Mouse (Mus musculus) MEL (cell line): ENCODE data around the gene Olfr263. TPM values are rescaled to one million over a fixed set of nuclear protein-coding genes. Genes with fewer than 3 reads are reported as not detected.
"Not testable (repeated sequence)": the region's sequence is repeated elsewhere in the genome, so short reads cannot be mapped to it uniquely, and the experiment has no call there.

Experiments used
- DNase-seq: peaks from one replicate; pipeline ENCODE4 v3.0.0; 2011; ENCODE audit warnings: low read depth, low spot score
- H3K27ac ChIP-seq: 2 replicates; pipeline ENCODE4 v1.5.1; 2012; ENCODE audit warnings: low read depth, mild to moderate bottlenecking, control low read depth, low read length, moderate library complexity; ENCODE audit not compliant: control insufficient read depth
- H3K27me3 ChIP-seq, 2 experiments: fragments of 150-350 bp in 1 of 2; sonication (generic) in 1 of 2; 2 replicates each; pipeline ENCODE4 v1.6.1; 2012; ENCODE audit warnings: low read length in 2 of 2, mild to moderate bottlenecking in 2 of 2, improper control_type of control experiment in 1 of 2, moderate library complexity in 1 of 2; ENCODE audit not compliant: insufficient read depth in 2 of 2, control insufficient read depth in 1 of 2
- H3K36me3 ChIP-seq, 2 experiments: 2 replicates each; pipeline ENCODE4 v1.6.1; 2012 to 2014; ENCODE audit warnings: low read length in 2 of 2, improper control_type of control experiment in 1 of 2, inconsistent platforms in 1 of 2, mild to moderate bottlenecking in 1 of 2; ENCODE audit not compliant: insufficient read depth in 2 of 2, control insufficient read depth in 1 of 2
- H3K4me1 ChIP-seq, 2 experiments: fragments of 150-350 bp in 1 of 2; sonication (generic) in 1 of 2; 2 replicates each; pipeline ENCODE4 v1.6.1; 2012; ENCODE audit warnings: low read length in 2 of 2, improper control_type of control experiment in 1 of 2, mild to moderate bottlenecking in 1 of 2; ENCODE audit not compliant: insufficient read depth in 2 of 2, control insufficient read depth in 1 of 2
- H3K4me3 ChIP-seq, 2 experiments: fragments of 150-350 bp in 1 of 2; sonication (generic) in 1 of 2; 2 replicates each; pipeline ENCODE4 v1.5.1; 2012; ENCODE audit warnings: low read depth in 2 of 2, low read length in 2 of 2, mild to moderate bottlenecking in 2 of 2, moderate library complexity in 2 of 2, control low read depth in 1 of 2, improper control_type of control experiment in 1 of 2; ENCODE audit not compliant: control insufficient read depth in 1 of 2, insufficient read depth in 1 of 2
- H3K79me2 ChIP-seq: 2 replicates; pipeline ENCODE4 v1.6.1; 2012; ENCODE audit warnings: mild to moderate bottlenecking, low read length, moderate library complexity; ENCODE audit not compliant: control insufficient read depth, poor library complexity, insufficient read depth
- H3K9ac ChIP-seq: 2 replicates; pipeline ENCODE4 v1.6.1; 2012; ENCODE audit warnings: low read depth, mild to moderate bottlenecking, control low read depth, low read length, moderate library complexity; ENCODE audit not compliant: control insufficient read depth, poor library complexity, severe bottlenecking
- H3K9me3 ChIP-seq: fragments of 150-350 bp; sonication (generic); replicated peaks from 2 replicates; pipeline ENCODE4 v1.6.1; 2012; ENCODE audit warnings: mild to moderate bottlenecking, low read length, improper control_type of control experiment, moderate library complexity; ENCODE audit not compliant: insufficient read depth
- CTCF ChIP-seq, 3 experiments: IDR thresholded peaks in 2 of 3; conservative IDR thresholded peaks in 1 of 3; 2 replicates each; pipeline ENCODE4 v1.5.1; 2011 to 2012; ENCODE audit warnings: low read length in 3 of 3, low read depth in 2 of 3, mild to moderate bottlenecking in 2 of 3, improper control_type of control experiment in 1 of 3, inconsistent platforms in 1 of 3, mixed read lengths in 1 of 3, moderate library complexity in 1 of 3; ENCODE audit not compliant: control insufficient read depth in 1 of 3, insufficient read depth in 1 of 3, poor library complexity in 1 of 3, severe bottlenecking in 1 of 3
- ELF1 ChIP-seq: IDR thresholded peaks from 2 replicates; pipeline ENCODE4 v1.6.1; 2014; ENCODE audit warnings: low read depth, mild to moderate bottlenecking, inconsistent platforms, low read length, improper control_type of control experiment, moderate library complexity
- EP300 ChIP-seq, 2 experiments: IDR thresholded peaks; 2 replicates each; pipeline ENCODE4 v1.6.1; 2011; ENCODE audit warnings: improper control_type of control experiment in 2 of 2, low read length in 2 of 2, low read depth in 1 of 2, mild to moderate bottlenecking in 1 of 2
- KAT2A ChIP-seq: conservative IDR thresholded peaks from 2 replicates; pipeline ENCODE4 v1.6.1; 2012; ENCODE audit warnings: low read depth, low read length, improper control_type of control experiment, inconsistent platforms
- MAFK ChIP-seq: IDR thresholded peaks from 2 replicates; pipeline ENCODE4 v1.6.1; 2011; ENCODE audit warnings: low read depth, mild to moderate bottlenecking, low read length, improper control_type of control experiment, borderline replicate concordance
- MAX ChIP-seq: IDR thresholded peaks from 2 replicates; pipeline ENCODE4 v1.6.1; 2011; ENCODE audit warnings: low read length, improper control_type of control experiment
- MXI1 ChIP-seq: IDR thresholded peaks from 2 replicates; pipeline ENCODE4 v1.6.1; 2011; ENCODE audit warnings: mild to moderate bottlenecking, low read depth, low read length, improper control_type of control experiment
- MYC ChIP-seq: IDR thresholded peaks from 2 replicates; pipeline ENCODE4 v1.6.1; 2011; ENCODE audit warnings: low read depth, mild to moderate bottlenecking, low read length, improper control_type of control experiment, moderate library complexity
- NELFE ChIP-seq: IDR thresholded peaks from 2 replicates; pipeline ENCODE4 v1.6.1; 2011; ENCODE audit warnings: low read depth, low read length, improper control_type of control experiment
- RAD21 ChIP-seq: IDR thresholded peaks from 2 replicates; pipeline ENCODE4 v1.6.1; 2011; ENCODE audit warnings: mild to moderate bottlenecking, low read depth, low read length, improper control_type of control experiment
- TCF12 ChIP-seq: IDR thresholded peaks from 2 replicates; pipeline ENCODE4 v1.6.1; 2014; ENCODE audit warnings: low read depth, mild to moderate bottlenecking, inconsistent platforms, low read length, improper control_type of control experiment, moderate library complexity
- UBTF ChIP-seq: IDR thresholded peaks from 2 replicates; pipeline ENCODE4 v1.6.1; 2012; ENCODE audit warnings: low read depth, mild to moderate bottlenecking, inconsistent platforms, low read length, improper control_type of control experiment, moderate library complexity, borderline replicate concordance; ENCODE audit not compliant: insufficient read depth
- ZC3H11A ChIP-seq: IDR thresholded peaks from 2 replicates; pipeline ENCODE4 v1.6.1; 2012; ENCODE audit warnings: low read depth, mild to moderate bottlenecking, inconsistent platforms, low read length, improper control_type of control experiment
- polyA plus RNA-seq, 2 experiments: library from polyadenylated mRNA; stranded (reverse) in 1 of 2; unstranded in 1 of 2; fragments of >175 nt in 1 of 2; fragments of >200 nt in 1 of 2; gene quantifications; 2 replicates each; pipeline versions ENCODE4 v1.2.1 to v1.2.4; 2012; ENCODE audit warnings: low replicate concordance in 2 of 2, low read depth in 1 of 2; ENCODE audit not compliant: insufficient read length in 2 of 2, insufficient read depth in 1 of 2, missing spikeins in 1 of 2
- total RNA-seq: library from RNA; depleted of rRNA; stranded (reverse); fragments of 300-350 nt; gene quantifications from 2 replicates; pipeline ENCODE4 v1.2.3, GENCODE M21; 2012

The Olfr263 gene
- total and polyA plus RNA-seq, 3 experiments = not detected

- no peak for DNase-seq
- Histone ChIP-seq H3K27me3 (no peaks in the 10 kb centered on the region), H3K9ac (no peak overlapping the region), H3K36me3 (no peaks in the 10 kb centered on the region), H3K79me2 (no peaks in the 10 kb centered on the region), H3K27ac (no peak overlapping the region)
- TF ChIP-seq MAX (no peak), NELFE (no peak), UBTF (no peak), MYC (no peak), ZC3H11A (no peak), CTCF (IDR thresholded peaks at IDR 0.05 in 2 of 3, conservative IDR thresholded peaks at IDR 0.05 in 1 of 3; ENCODE audit: control insufficient read depth in 1 of 3, insufficient read depth in 1 of 3, low read depth in 2 of 3, low read length in 3 of 3, poor library complexity in 1 of 3, severe bottlenecking in 1 of 3) (no peak), ELF1 (no peak), MAFK (no peak), KAT2A (no peak), MXI1 (no peak)
- TF ChIP-seq, all 39 proteins: peak for 0
- Histone ChIP-seq H3K4me1 (no peaks in the 10 kb centered on the region), H3K9me3 (no peaks in the 10 kb centered on the region), H3K4me3 (no peak overlapping the region)
Observed at GRCm38 (mm10) chr13:21110441-21110840, 19.0 kb upstream of the Olfr263 start.

DNA sequence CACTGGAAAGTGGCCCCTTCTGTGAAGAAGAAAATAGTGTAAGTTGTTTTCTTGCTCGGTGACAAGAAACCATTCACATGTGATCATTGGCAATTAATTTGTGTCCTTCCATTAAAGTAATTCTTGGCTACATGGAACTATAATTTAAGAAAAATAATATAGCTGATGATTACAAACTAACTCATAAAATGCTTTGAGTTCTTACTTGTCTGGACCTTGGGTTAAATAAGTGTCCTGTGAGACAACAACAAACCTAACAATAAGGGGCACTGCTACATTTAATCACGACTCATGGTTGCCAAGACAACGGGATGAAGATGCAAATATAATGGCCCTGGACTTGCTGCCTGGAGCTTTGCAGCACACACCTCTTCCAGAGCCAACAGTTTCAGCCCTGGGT, 18.3 kb upstream of the Olfr263 start, which contains the start of gene Olfr1369-ps1:
Olfr1369-ps1 (plus strand) TSS at position 301 of the 400 bp plus-strand sequence.
- H3K9ac ChIP-seq, H3K4me3 ChIP-seq, H3K36me3 ChIP-seq, H3K79me2 ChIP-seq, H3K4me1 ChIP-seq, H3K27ac ChIP-seq, DNase-seq, H3K27me3 ChIP-seq, H3K9me3 ChIP-seq: not testable (repeated sequence)

- Histone ChIP-seq H3K9ac (no peak overlapping the region), H3K36me3 (no peaks in the 10 kb centered on the region), H3K4me1 (no peaks in the 10 kb centered on the region), H3K9me3 (no peaks in the 10 kb centered on the region), H3K27me3 (no peaks in the 10 kb centered on the region), H3K27ac (no peak overlapping the region), H3K79me2 (no peaks in the 10 kb centered on the region), H3K4me3 (no peak overlapping the region)
- peak; percentile 12 for DNase-seq
- TF ChIP-seq TCF12 (peak; percentile 53; the same call in 1 of the 2 replicates), EP300 (IDR thresholded peaks at IDR 0.05; ENCODE audit: low read depth in 1 of 2, low read length in 2 of 2) (0 out of 4 replicates have a peak, but pooled peaks have one; percentile 12 to 17), RAD21 (no peak)
Observed at GRCm38 (mm10) chr13:21114121-21114520, 15.3 kb upstream of the Olfr263 start.
